Mouse (Mus musculus) midbrain, embryonic 13.5 days (tissue): ENCODE measurements at regions not wholly inside any gene's neighbourhood (a gene's known extent, or its start where the extent isn't known, plus 50 kb on each side); places are given as distances from the start of the nearest gene placed in this dataset.

Experiments
- ATAC-seq: fragments of 200-750 bp; cut with Nextera tagmentation; 2 replicates; pipeline ENCODE4 v1.8.0; 2017; ENCODE audit warnings: mild to moderate bottlenecking, moderate TSS enrichment, moderate library complexity
- H3K27ac ChIP-seq: fragments of 300-500 bp; sonication (generic); 2 replicates; pipeline ENCODE4 v1.5.1; 2015; ENCODE audit warnings: inconsistent platforms, mild to moderate bottlenecking, moderate library complexity
- H3K27me3 ChIP-seq: fragments of 300-500 bp; sonication (generic); 2 replicates; pipeline ENCODE4 v1.6.1; 2015; ENCODE audit warnings: mild to moderate bottlenecking, inconsistent platforms
- H3K36me3 ChIP-seq: fragments of 300-500 bp; sonication (generic); 2 replicates; pipeline ENCODE4 v1.6.1; 2015; ENCODE audit warnings: mild to moderate bottlenecking, inconsistent platforms
- H3K4me1 ChIP-seq: fragments of 300-500 bp; sonication (generic); replicated peaks from 2 replicates; pipeline ENCODE4 v1.6.1; 2015; ENCODE audit warnings: inconsistent platforms
- H3K4me2 ChIP-seq: fragments of 300-500 bp; sonication (generic); replicated peaks from 2 replicates; pipeline ENCODE4 v1.6.1; 2015; ENCODE audit warnings: moderate library complexity, mild to moderate bottlenecking, inconsistent platforms
- H3K4me3 ChIP-seq: fragments of 300-500 bp; sonication (generic); replicated peaks from 2 replicates; pipeline ENCODE4 v1.5.1; 2015; ENCODE audit warnings: mild to moderate bottlenecking, inconsistent platforms
- H3K9ac ChIP-seq: fragments of 300-500 bp; sonication (generic); replicated peaks from 2 replicates; pipeline ENCODE4 v1.6.1; 2015; ENCODE audit warnings: mild to moderate bottlenecking, inconsistent platforms
- H3K9me3 ChIP-seq: fragments of 300-500 bp; sonication (generic); 2 replicates; pipeline ENCODE4 v1.6.1; 2016; ENCODE audit warnings: mild to moderate bottlenecking, inconsistent platforms
- whole genome bisulfite sequencing: fragments of 180-500 bp; shearing (Covaris S2); methylation state at CpG from one replicate; pipeline ENCODE4 v1.1.7; 2015; 5-methylcytosine and 5-hydroxymethylcytosine counted together

- Histone ChIP-seq H3K27ac (no peak overlapping the region), H3K36me3 (no peaks in the 10 kb centered on the region), H3K9me3 (no peaks in the 10 kb centered on the region), H3K9ac (no peak overlapping the region), H3K4me1 (no peaks in the 10 kb centered on the region), H3K27me3 (no peaks in the 10 kb centered on the region), H3K4me2 (no peak overlapping the region), H3K4me3 (no peak overlapping the region)
- WGBS, result 64% methylated on average over 1 of the region's 1 CpGs
- ATAC-seq, result no peak
Observed at GRCm38 (mm10) chr19:52177088-52177791, 86.9 kb upstream of the Ins1 start.

DNA sequence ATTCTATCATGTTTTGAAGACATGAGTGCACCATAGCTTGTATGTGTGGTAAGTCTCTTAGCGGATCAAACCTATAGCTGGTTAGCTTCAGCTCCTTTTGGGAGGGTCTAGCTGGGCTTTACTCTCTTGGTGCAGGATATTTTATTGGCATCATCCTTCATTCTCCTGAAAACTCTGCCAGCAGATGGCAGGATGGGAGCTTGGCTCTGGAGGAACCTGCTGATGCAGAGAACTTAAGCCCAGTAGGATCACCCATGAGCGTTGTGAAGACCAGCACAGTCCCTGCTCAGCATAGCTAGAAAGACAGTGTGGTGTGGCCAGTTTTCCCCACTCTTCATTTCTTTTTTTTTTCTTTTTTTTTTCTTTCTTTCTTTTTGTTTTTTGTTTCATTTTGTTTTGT is 70.3 kb upstream of the Ins1 start:
- no peak overlapping the region for H3K4me2 ChIP-seq
- H3K4me3 ChIP-seq, result no peak overlapping the region
- H3K27ac ChIP-seq, result no peak overlapping the region
- H3K9me3 ChIP-seq, result no peaks in the 10 kb centered on the region
- H3K27me3 ChIP-seq, result no peaks in the 10 kb centered on the region; the same call in 1 of the 2 replicates
- no peak overlapping the region for H3K9ac ChIP-seq
- H3K4me1 ChIP-seq, result no peaks in the 10 kb centered on the region
- 88% methylated on average over 2 of the region's 2 CpGs for WGBS
- ATAC-seq, result no peak
- no peaks in the 10 kb centered on the region for H3K36me3 ChIP-seq

- WGBS, result 25% methylated on average over 4 of the region's 4 CpGs
- no peak overlapping the region for H3K27ac ChIP-seq
- ATAC-seq, result no peak
- H3K36me3 ChIP-seq, result no peaks in the 10 kb centered on the region
- no peaks in the 10 kb centered on the region for H3K9me3 ChIP-seq
- H3K27me3 ChIP-seq, result peaks cover 8% of the 10 kb centered on the region; the same call in 1 of the 2 replicates
- H3K4me1 ChIP-seq, result no peaks in the 10 kb centered on the region
- H3K9ac ChIP-seq, result no peak overlapping the region
- no peak overlapping the region for H3K4me3 ChIP-seq
- no peak overlapping the region for H3K4me2 ChIP-seq
Observed at GRCm38 (mm10) chr19:52199545-52200284, 64.4 kb upstream of the Ins1 start.

- Histone ChIP-seq H3K4me2 (no peak overlapping the region), H3K27ac (peak overlapping the region; percentile 16; the same call in 1 of the 2 replicates), H3K4me1 (peaks cover 7% of the 10 kb centered on the region), H3K9me3 (no peaks in the 10 kb centered on the region), H3K4me3 (no peak overlapping the region), H3K27me3 (no peaks in the 10 kb centered on the region), H3K9ac (no peak overlapping the region), H3K36me3 (no peaks in the 10 kb centered on the region)
- WGBS, result 36% methylated on average over 2 of the region's 2 CpGs
- 0 out of 2 replicates have a peak, but pooled peaks have one; percentile 37 for ATAC-seq
Observed at GRCm38 (mm10) chr19:52207725-52208124, 56.4 kb upstream of the Ins1 start.
